ENCODE assay signal across 26 mouse cellular contexts in genomic region chr2:148237121-148237520, GRCm38 (mm10).
"Had no signal": no experiment of that assay in that cellular context is flagged by ENCODE, and none has a peak within 500 bp of the region (broad histone marks: within the 10 kb centered on the region; RNA-seq: fewer than 3 reads in every experiment).

No protein-coding gene starts in this region.

- H3K4me3 ChIP-seq: heart, adult 2 months; heart, embryonic 13.5 days; heart, embryonic 15.5 days; hindbrain, embryonic 13.5 days; hindbrain, embryonic 15.5 days; intestine, embryonic 15.5 days; kidney, embryonic 15.5 days; layer of hippocampus, adult 2 months; left cerebral cortex, adult 2 months; limb, embryonic 10.5 days; limb, embryonic 12.5 days; liver, embryonic 13.5 days; liver, embryonic 15.5 days had no signal

- H3K27me3 ChIP-seq: heart, embryonic 13.5 days; hindbrain, embryonic 13.5 days; hindbrain, embryonic 15.5 days; intestine, embryonic 15.5 days; kidney, embryonic 15.5 days; limb, embryonic 12.5 days; liver, embryonic 13.5 days; liver, embryonic 15.5 days had no signal

- ATAC-seq: inflammation-experienced regulatory T-cells, adult 6 months; intestine, embryonic 15.5 days; intestine, postnatal 0 days had no signal

- H3K4me1 ChIP-seq: heart, embryonic 15.5 days; hindbrain, embryonic 13.5 days; hindbrain, embryonic 15.5 days; intestine, embryonic 15.5 days; limb, embryonic 10.5 days; liver, embryonic 13.5 days; liver, embryonic 15.5 days had no signal

- H3K36me3 ChIP-seq: heart, embryonic 13.5 days; heart, embryonic 15.5 days; hindbrain, embryonic 13.5 days; hindbrain, embryonic 15.5 days; intestine, embryonic 15.5 days; kidney, embryonic 15.5 days; limb, embryonic 10.5 days; limb, embryonic 12.5 days; liver, embryonic 13.5 days; liver, embryonic 15.5 days had no signal

- H3K9me3 ChIP-seq: heart, embryonic 13.5 days; heart, embryonic 15.5 days; hindbrain, embryonic 13.5 days; hindbrain, embryonic 15.5 days; intestine, embryonic 15.5 days; kidney, embryonic 15.5 days; limb, embryonic 10.5 days; limb, embryonic 12.5 days; liver, embryonic 13.5 days; liver, embryonic 15.5 days had no signal

- H3K27ac ChIP-seq: heart, adult 2 months; heart, embryonic 13.5 days; heart, embryonic 15.5 days; hindbrain, embryonic 13.5 days; hindbrain, embryonic 15.5 days; intestine, embryonic 15.5 days; kidney, embryonic 15.5 days; layer of hippocampus, adult 2 months; left cerebral cortex, adult 2 months; limb, embryonic 10.5 days; limb, embryonic 12.5 days; liver, embryonic 13.5 days; liver, embryonic 15.5 days had no signal

- H3K9ac ChIP-seq: heart, embryonic 13.5 days; heart, embryonic 15.5 days; hindbrain, embryonic 13.5 days; hindbrain, embryonic 15.5 days; intestine, embryonic 15.5 days; kidney, embryonic 15.5 days; limb, embryonic 12.5 days; liver, embryonic 13.5 days; liver, embryonic 15.5 days had no signal

- H3K4me2 ChIP-seq: heart, embryonic 11.5 days; heart, embryonic 13.5 days; heart, embryonic 15.5 days; hindbrain, embryonic 13.5 days; hindbrain, embryonic 15.5 days; intestine, embryonic 15.5 days; kidney, embryonic 15.5 days; limb, embryonic 12.5 days; liver, embryonic 11.5 days; liver, embryonic 13.5 days; liver, embryonic 15.5 days had no signal

- DNase-seq: gastrocnemius, postnatal 14 days; gastrocnemius, postnatal 36 days; heart, adult 11 months; heart, adult 2 months; heart, postnatal 14 days; heart, postnatal 36 days; kidney, adult 18-20 months; kidney, adult 9 months; kidney, postnatal 25 days; kidney, postnatal 4 days; liver, embryonic 13.5 days had no signal
